Mouse (Mus musculus) activated CD4-positive, CD25-positive, alpha-beta regulatory T cell, adult 4 months (primary cell): ENCODE measurements around the gene Dhx58. TPM values are rescaled to one million over a fixed set of nuclear protein-coding genes. Genes with fewer than 3 reads are reported as not detected.

ENCODE experiments used
- ATAC-seq: one replicate; pipeline ENCODE4 v1.8.0; 2017
- polyA plus RNA-seq, 2 experiments: library from polyadenylated mRNA; unstranded; fragments of 100-300 nt; shearing (Covaris generic); gene quantifications; one replicate each; pipeline ENCODE4 v1.2.1; 2017

The Dhx58 gene
- polyA plus RNA-seq, 2 experiments from 2014 or later = 25.3 to 42.0 TPM

DNA sequence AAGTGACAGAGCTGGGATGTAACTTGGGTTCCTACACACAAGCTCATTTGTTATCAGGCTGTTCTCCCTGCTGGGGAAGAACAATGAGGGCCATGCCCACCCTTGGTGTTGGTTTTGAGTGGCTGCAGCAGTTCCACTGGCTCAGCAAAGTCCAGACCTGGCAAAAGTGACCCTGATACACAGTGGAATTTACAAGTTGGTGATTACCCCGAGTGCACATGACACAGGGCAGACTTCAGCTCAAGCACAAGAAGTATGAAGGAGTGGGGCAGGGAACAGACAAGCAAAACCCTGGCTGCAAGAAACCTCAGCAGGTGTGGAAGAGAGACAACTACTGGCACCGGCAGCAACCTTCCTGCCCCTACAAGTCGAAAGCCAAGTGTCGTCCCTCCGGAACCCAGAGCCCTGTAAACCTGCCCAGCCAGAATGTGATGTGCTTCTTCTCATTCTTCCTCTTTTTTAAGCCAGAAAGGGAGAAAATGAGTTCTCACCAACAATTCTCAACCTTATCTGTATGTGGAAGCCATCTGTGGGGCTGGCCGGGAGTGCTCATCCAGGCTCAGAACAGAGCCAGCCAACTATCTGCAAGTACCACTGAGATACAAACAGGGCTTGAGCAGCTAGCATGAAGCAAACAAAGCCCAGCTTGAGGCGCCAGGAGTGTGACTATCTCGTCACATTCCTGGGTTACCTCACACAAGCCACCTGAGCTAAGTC, 17.9 kb upstream of the Dhx58 start:
- no peak for ATAC-seq

- ATAC-seq = no peak
These were observed 17.2 kb upstream of the Dhx58 start for GRCm38 (mm10) chr11:100721254-100721653.

- ATAC-seq = no peak
These were observed 16.3 kb upstream of the Dhx58 start for GRCm38 (mm10) chr11:100720345-100720744.

DNA sequence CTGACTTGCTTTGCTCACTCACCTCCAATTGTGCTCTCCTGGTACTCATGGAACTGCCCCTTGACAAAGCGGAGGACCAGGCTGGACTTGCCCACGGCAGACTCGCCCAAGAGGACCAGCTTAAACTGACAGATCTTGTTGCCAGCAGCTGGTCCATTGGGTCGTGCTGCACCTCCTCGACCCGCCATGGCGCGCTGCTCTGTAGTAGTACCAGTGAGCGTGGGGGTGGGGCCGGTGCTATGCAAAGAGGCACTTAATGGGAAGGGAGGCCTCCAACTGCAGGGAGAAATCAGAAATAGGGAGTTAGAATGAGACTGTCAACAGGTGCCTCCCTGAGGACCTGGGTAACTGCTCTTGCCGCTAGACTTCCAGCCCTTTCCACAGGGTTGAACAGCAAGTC, 15.8 kb upstream of the Dhx58 start:
- no peak for ATAC-seq

- ATAC-seq = no peak
These were observed 15.2 kb upstream of the Dhx58 start for GRCm38 (mm10) chr11:100719312-100719711.

- ATAC-seq = no peak
These were observed 14.8 kb upstream of the Dhx58 start for GRCm38 (mm10) chr11:100718866-100719265.

DNA sequence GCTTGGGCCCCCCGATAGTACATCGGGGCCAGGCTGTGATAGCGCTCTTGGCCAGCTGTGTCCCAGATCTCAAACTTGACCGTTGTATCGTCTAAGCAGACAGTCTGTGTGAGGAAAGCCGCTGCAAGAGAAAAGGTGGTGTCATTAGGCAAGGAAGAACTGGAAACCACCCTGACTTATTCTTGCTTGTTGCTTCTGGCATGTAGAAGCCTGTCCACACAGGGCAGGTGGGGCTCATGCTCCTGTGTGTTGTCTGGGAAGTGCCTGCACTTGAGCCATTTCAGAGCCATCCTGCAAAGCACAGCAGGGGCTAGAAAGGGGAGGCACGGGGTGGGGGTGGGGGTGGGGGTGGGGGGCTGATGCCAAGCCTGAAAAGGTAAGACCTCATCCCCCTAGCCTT, 14.4 kb upstream of the Dhx58 start:
- no peak for ATAC-seq

DNA sequence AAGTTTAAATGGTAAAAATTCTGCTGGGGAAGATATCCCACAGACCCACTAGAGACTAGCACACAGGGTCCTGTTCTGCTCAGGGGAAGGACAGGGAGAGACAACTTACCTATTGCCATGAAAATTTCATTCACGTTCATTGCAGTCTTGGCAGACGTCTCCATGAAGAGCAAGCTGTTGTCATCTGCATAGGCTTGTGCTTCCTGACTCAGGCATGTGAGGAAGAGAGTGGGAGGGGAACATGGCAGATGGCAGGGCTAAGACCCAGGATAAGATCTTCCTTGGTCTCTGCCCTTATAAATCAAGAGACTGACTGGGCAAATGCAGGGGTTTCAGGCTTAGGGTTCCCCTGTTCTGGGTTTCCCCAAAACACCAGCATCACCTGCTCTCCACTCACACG, 12.6 kb upstream of the Dhx58 start:
- no peak for ATAC-seq

GRCm38 (mm10) chr11:100714948-100715347, 10.9 kb upstream of the Dhx58 start:
- ATAC-seq = no peak

- ATAC-seq = peak; percentile 37
These were observed 10.5 kb upstream of the Dhx58 start for GRCm38 (mm10) chr11:100714534-100714915.

GRCm38 (mm10) chr11:100713735-100714533, 9.9 kb upstream of the Dhx58 start, which contains the start of gene Hspb9:
Gene Hspb9, plus strand, starts transcription at chr11:100713850.
- peak; percentile 86 for ATAC-seq

- no peak for ATAC-seq
These were observed 9.1 kb upstream of the Dhx58 start for GRCm38 (mm10) chr11:100713174-100713573.

DNA sequence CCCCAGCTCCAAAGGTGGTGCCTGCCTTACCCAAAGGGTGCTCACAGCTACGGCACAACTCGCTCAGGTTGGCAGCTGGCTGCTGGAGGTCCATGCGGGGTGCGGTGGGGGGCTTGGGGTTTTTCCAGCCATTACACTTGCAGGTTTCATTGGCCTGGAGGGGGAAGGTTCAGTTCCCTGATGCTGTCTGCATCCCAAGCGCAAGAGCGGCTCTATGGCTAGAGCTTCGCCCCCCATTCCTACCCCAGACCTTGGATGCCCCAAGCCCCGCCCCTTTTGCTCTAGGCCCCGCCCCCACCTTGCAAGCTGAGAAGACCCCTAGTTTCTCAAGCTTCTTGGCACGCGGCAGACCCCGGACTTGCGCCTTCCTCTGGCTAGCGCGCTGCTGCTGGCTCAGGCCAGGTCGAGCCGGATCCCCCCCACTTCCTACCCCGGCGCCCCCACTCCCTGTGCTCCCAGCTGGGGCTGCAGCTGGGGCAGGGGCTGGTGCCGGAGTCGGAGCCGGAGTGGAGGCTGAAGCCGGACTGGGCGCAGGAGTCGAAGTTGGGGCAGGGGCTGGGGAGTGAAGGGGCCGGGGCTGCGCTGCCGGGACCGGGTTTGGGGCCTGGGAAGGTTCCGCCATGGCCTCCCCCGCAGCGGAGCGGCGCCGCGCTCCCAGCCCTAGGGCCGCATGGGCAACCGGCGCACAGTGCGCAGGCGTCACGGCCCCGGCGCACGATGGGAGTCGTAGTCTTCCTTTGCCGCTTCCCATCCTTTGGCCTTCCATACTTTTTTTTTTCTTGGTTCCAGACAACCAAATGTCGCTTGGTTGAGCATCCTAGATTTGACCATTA, 7.9 kb upstream of the Dhx58 start, which contains the start of gene Kat2a:
TSS of gene Kat2a (minus strand) at position 683 of the 833 bp plus-strand sequence.
- ATAC-seq = no peak

- ATAC-seq = no peak
These were observed 6.9 kb upstream of the Dhx58 start for GRCm38 (mm10) chr11:100710977-100711376.

DNA sequence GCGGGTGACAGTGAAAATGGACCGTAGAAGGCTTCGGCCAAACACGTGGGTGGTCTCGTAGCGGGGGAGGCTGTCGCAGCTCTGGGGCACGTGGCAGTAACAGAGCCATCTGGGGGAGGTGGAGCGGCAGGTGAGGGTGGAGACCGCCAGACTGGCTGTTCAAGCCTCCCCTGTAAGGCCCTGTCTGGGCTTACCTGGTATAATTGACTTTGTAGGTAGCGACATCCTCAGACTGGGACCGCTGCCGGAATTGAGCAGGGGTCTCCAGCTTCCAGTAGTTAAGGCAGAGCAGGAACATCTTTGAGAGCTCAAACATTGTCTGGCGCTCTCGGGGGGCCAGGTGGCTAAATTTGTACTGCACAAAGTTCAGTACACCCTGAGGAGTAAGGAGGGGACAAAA, 6.5 kb upstream of the Dhx58 start:
- ATAC-seq = no peak

- ATAC-seq = no peak
These were observed 5.2 kb upstream of the Dhx58 start for GRCm38 (mm10) chr11:100709201-100709810.

- no peak for ATAC-seq
These were observed 1.1 kb upstream of the Dhx58 start for GRCm38 (mm10) chr11:100705095-100705747.

DNA sequence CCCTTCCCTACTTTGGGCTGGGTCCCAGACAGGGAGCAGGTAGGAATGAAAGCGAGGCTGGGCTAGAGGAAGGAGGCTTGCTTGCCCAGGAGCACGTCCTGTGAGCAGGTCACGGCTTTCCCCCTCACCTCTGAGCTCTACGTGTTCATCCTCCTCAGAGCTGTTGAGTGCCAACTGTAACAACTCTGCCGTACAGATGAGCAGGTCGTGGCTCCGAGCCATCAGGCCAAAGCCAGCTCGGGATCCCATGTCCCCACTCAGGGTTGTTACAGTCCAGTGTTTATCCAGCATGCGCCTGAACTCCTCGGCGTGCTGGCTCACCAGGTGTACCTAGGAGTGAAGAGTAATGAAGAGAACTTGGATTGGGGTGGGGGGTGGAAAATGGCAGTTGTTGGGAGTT, 705 bp downstream of the Dhx58 start:
- peak; percentile 16 for ATAC-seq

DNA sequence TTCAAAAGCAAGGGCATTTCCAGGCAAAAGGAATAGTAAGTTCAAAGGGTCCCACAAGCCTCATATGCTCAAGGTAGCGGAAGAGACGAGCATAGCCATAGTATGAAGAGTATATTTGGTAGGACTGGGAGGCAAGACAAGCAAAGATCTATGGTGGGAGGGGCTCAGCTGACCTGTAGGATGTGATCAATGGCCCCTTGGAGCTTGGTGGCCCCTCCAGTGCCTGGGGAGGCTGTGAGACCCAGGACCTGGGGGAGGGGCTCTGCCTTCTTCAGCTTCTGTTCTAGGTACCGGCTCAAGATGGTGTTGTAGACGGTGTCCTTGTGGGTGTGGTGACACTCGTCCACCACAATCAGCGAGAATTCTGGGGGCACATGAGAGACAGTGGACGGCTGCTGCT, 1.2 kb downstream of the Dhx58 start:
- ATAC-seq = peak; percentile 33

DNA sequence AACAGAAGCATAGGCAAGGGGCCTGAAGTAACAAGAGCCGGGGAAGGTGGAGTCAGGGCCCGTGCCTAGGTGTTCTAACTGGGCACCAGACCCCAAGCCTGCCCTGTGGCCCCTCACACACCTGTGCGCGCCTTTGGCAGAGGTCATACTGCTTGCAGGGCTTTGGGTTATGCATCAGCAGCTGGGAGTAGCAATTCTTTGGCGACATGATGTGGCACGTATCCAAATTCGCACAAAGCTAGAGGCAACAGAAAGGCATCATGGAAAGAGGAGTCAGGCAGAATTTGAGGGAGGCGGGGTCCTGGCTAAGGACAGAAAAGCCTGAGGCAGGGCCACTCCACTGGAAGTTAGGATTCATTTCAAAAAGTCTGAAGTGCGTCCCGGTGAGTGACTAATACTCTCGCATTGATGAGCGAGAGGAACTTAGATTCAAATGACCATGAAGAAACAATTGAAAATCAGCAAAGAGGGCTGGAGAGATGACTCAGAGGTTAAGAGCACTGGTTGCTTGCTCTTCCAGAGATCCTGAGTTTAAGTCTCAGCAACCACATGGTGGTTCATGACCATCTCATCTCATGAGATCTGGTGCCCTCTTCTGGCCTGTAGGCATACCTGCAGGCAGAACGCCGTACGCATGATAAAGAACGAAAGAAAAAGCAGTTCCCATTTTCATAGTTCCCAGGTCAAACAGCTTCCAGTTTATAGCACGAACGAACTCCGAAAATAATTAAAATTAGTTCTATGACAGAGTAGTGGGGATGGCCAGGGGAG, 1.8 kb downstream of the Dhx58 start:
- peak; percentile 61 for ATAC-seq

GRCm38 (mm10) chr11:100701301-100701700, 2.8 kb downstream of the Dhx58 start:
- no peak for ATAC-seq
